Mouse (Mus musculus) MEL (cell line): ENCODE data around the gene Kcna7. TPM values are rescaled to one million over a fixed set of nuclear protein-coding genes. Genes with fewer than 3 reads are reported as not detected.
A peak's percentile ranks its signal among the peaks of the same experiment; 100 is the strongest.

Experiments
- DNase-seq: peaks from one replicate; pipeline ENCODE4 v3.0.0; 2011; ENCODE audit warnings: low read depth, low spot score
- H3K27ac ChIP-seq: 2 replicates; pipeline ENCODE4 v1.5.1; 2012; ENCODE audit warnings: low read depth, mild to moderate bottlenecking, control low read depth, low read length, moderate library complexity; ENCODE audit not compliant: control insufficient read depth
- H3K27me3 ChIP-seq, 2 experiments: fragments of 150-350 bp in 1 of 2; sonication (generic) in 1 of 2; 2 replicates each; pipeline ENCODE4 v1.6.1; 2012; ENCODE audit warnings: low read length in 2 of 2, mild to moderate bottlenecking in 2 of 2, improper control_type of control experiment in 1 of 2, moderate library complexity in 1 of 2; ENCODE audit not compliant: insufficient read depth in 2 of 2, control insufficient read depth in 1 of 2
- H3K36me3 ChIP-seq, 2 experiments: 2 replicates each; pipeline ENCODE4 v1.6.1; 2012 to 2014; ENCODE audit warnings: low read length in 2 of 2, improper control_type of control experiment in 1 of 2, inconsistent platforms in 1 of 2, mild to moderate bottlenecking in 1 of 2; ENCODE audit not compliant: insufficient read depth in 2 of 2, control insufficient read depth in 1 of 2
- H3K4me1 ChIP-seq, 2 experiments: fragments of 150-350 bp in 1 of 2; sonication (generic) in 1 of 2; 2 replicates each; pipeline ENCODE4 v1.6.1; 2012; ENCODE audit warnings: low read length in 2 of 2, improper control_type of control experiment in 1 of 2, mild to moderate bottlenecking in 1 of 2; ENCODE audit not compliant: insufficient read depth in 2 of 2, control insufficient read depth in 1 of 2
- H3K4me3 ChIP-seq, 2 experiments: fragments of 150-350 bp in 1 of 2; sonication (generic) in 1 of 2; 2 replicates each; pipeline ENCODE4 v1.5.1; 2012; ENCODE audit warnings: low read depth in 2 of 2, low read length in 2 of 2, mild to moderate bottlenecking in 2 of 2, moderate library complexity in 2 of 2, control low read depth in 1 of 2, improper control_type of control experiment in 1 of 2; ENCODE audit not compliant: control insufficient read depth in 1 of 2, insufficient read depth in 1 of 2
- H3K79me2 ChIP-seq: 2 replicates; pipeline ENCODE4 v1.6.1; 2012; ENCODE audit warnings: mild to moderate bottlenecking, low read length, moderate library complexity; ENCODE audit not compliant: control insufficient read depth, poor library complexity, insufficient read depth
- H3K9ac ChIP-seq: 2 replicates; pipeline ENCODE4 v1.6.1; 2012; ENCODE audit warnings: low read depth, mild to moderate bottlenecking, control low read depth, low read length, moderate library complexity; ENCODE audit not compliant: control insufficient read depth, poor library complexity, severe bottlenecking
- H3K9me3 ChIP-seq: fragments of 150-350 bp; sonication (generic); replicated peaks from 2 replicates; pipeline ENCODE4 v1.6.1; 2012; ENCODE audit warnings: mild to moderate bottlenecking, low read length, improper control_type of control experiment, moderate library complexity; ENCODE audit not compliant: insufficient read depth
- CHD2 ChIP-seq: IDR thresholded peaks from 2 replicates; pipeline ENCODE4 v1.6.1; 2011; ENCODE audit warnings: low read length, improper control_type of control experiment
- CTCF ChIP-seq, 3 experiments: IDR thresholded peaks in 2 of 3; conservative IDR thresholded peaks in 1 of 3; 2 replicates each; pipeline ENCODE4 v1.5.1; 2011 to 2012; ENCODE audit warnings: low read length in 3 of 3, low read depth in 2 of 3, mild to moderate bottlenecking in 2 of 3, improper control_type of control experiment in 1 of 3, inconsistent platforms in 1 of 3, mixed read lengths in 1 of 3, moderate library complexity in 1 of 3; ENCODE audit not compliant: control insufficient read depth in 1 of 3, insufficient read depth in 1 of 3, poor library complexity in 1 of 3, severe bottlenecking in 1 of 3
- E2F4 ChIP-seq: IDR thresholded peaks from 2 replicates; pipeline ENCODE4 v1.6.1; 2011; ENCODE audit warnings: low read depth, low read length, improper control_type of control experiment, borderline replicate concordance
- ELF1 ChIP-seq: IDR thresholded peaks from 2 replicates; pipeline ENCODE4 v1.6.1; 2014; ENCODE audit warnings: low read depth, mild to moderate bottlenecking, inconsistent platforms, low read length, improper control_type of control experiment, moderate library complexity
- EP300 ChIP-seq, 2 experiments: IDR thresholded peaks; 2 replicates each; pipeline ENCODE4 v1.6.1; 2011; ENCODE audit warnings: improper control_type of control experiment in 2 of 2, low read length in 2 of 2, low read depth in 1 of 2, mild to moderate bottlenecking in 1 of 2
- GABPA ChIP-seq: IDR thresholded peaks from 2 replicates; pipeline ENCODE4 v1.6.1; 2012; ENCODE audit warnings: low read depth, mild to moderate bottlenecking, inconsistent platforms, low read length, improper control_type of control experiment, moderate library complexity
- GATA1 ChIP-seq: IDR thresholded peaks from 2 replicates; pipeline ENCODE4 v1.6.1; 2011; ENCODE audit warnings: low read depth, low read length, improper control_type of control experiment
- JUND ChIP-seq: IDR thresholded peaks from 2 replicates; pipeline ENCODE4 v1.6.1; 2011; ENCODE audit warnings: low read depth, mild to moderate bottlenecking, improper control_type of control experiment, low read length
- MAFK ChIP-seq: IDR thresholded peaks from 2 replicates; pipeline ENCODE4 v1.6.1; 2011; ENCODE audit warnings: low read depth, mild to moderate bottlenecking, low read length, improper control_type of control experiment, borderline replicate concordance
- MAZ ChIP-seq: IDR thresholded peaks from 2 replicates; pipeline ENCODE4 v1.6.1; 2012; ENCODE audit warnings: low read depth, mild to moderate bottlenecking, inconsistent platforms, low read length, improper control_type of control experiment
- MXI1 ChIP-seq: IDR thresholded peaks from 2 replicates; pipeline ENCODE4 v1.6.1; 2011; ENCODE audit warnings: mild to moderate bottlenecking, low read depth, low read length, improper control_type of control experiment
- MYB ChIP-seq: IDR thresholded peaks from 2 replicates; pipeline ENCODE4 v1.6.1; 2011; ENCODE audit warnings: mild to moderate bottlenecking, low read depth, low read length, improper control_type of control experiment
- POLR2A ChIP-seq, 2 experiments: IDR thresholded peaks; 2 replicates each; pipeline ENCODE4 v1.6.1; 2011 to 2012; ENCODE audit warnings: low read length in 2 of 2, mild to moderate bottlenecking in 2 of 2, control low read depth in 1 of 2, improper control_type of control experiment in 1 of 2, low read depth in 1 of 2, moderate library complexity in 1 of 2; ENCODE audit not compliant: control insufficient read depth in 1 of 2, insufficient read depth in 1 of 2, poor library complexity in 1 of 2
- POLR2AphosphoS2 ChIP-seq: IDR thresholded peaks from 2 replicates; pipeline ENCODE4 v1.6.1; 2011; ENCODE audit warnings: low read length, improper control_type of control experiment
- RAD21 ChIP-seq: IDR thresholded peaks from 2 replicates; pipeline ENCODE4 v1.6.1; 2011; ENCODE audit warnings: mild to moderate bottlenecking, low read depth, low read length, improper control_type of control experiment
- RCOR1 ChIP-seq: IDR thresholded peaks from 2 replicates; pipeline ENCODE4 v1.6.1; 2012; ENCODE audit warnings: low read depth, mild to moderate bottlenecking, inconsistent platforms, low read length, improper control_type of control experiment
- SIN3A ChIP-seq: IDR thresholded peaks from 2 replicates; pipeline ENCODE4 v1.6.1; 2012; ENCODE audit warnings: low read length, improper control_type of control experiment, inconsistent platforms
- UBTF ChIP-seq: IDR thresholded peaks from 2 replicates; pipeline ENCODE4 v1.6.1; 2012; ENCODE audit warnings: low read depth, mild to moderate bottlenecking, inconsistent platforms, low read length, improper control_type of control experiment, moderate library complexity, borderline replicate concordance; ENCODE audit not compliant: insufficient read depth
- USF1 ChIP-seq: IDR thresholded peaks from 2 replicates; pipeline ENCODE4 v1.6.1; 2014; ENCODE audit warnings: low read depth, mild to moderate bottlenecking, inconsistent platforms, low read length, improper control_type of control experiment, moderate library complexity
- USF2 ChIP-seq, 2 experiments: IDR thresholded peaks; 2 replicates each; pipeline ENCODE4 v1.6.1; 2011 to 2012; ENCODE audit warnings: improper control_type of control experiment in 2 of 2, low read length in 2 of 2, borderline replicate concordance in 1 of 2, inconsistent platforms in 1 of 2, low read depth in 1 of 2, mild to moderate bottlenecking in 1 of 2; ENCODE audit not compliant: insufficient read depth in 1 of 2
- ZC3H11A ChIP-seq: IDR thresholded peaks from 2 replicates; pipeline ENCODE4 v1.6.1; 2012; ENCODE audit warnings: low read depth, mild to moderate bottlenecking, inconsistent platforms, low read length, improper control_type of control experiment
- ZKSCAN1 ChIP-seq: IDR thresholded peaks from 2 replicates; pipeline ENCODE4 v1.6.1; 2012; ENCODE audit warnings: low read depth, mild to moderate bottlenecking, inconsistent platforms, low read length, improper control_type of control experiment, moderate library complexity
- polyA plus RNA-seq, 2 experiments: library from polyadenylated mRNA; stranded (reverse) in 1 of 2; unstranded in 1 of 2; fragments of >175 nt in 1 of 2; fragments of >200 nt in 1 of 2; gene quantifications; 2 replicates each; pipeline versions ENCODE4 v1.2.1 to v1.2.4; 2012; ENCODE audit warnings: low replicate concordance in 2 of 2, low read depth in 1 of 2; ENCODE audit not compliant: insufficient read length in 2 of 2, insufficient read depth in 1 of 2, missing spikeins in 1 of 2
- total RNA-seq: library from RNA; depleted of rRNA; stranded (reverse); fragments of 300-350 nt; gene quantifications from 2 replicates; pipeline ENCODE4 v1.2.3, GENCODE M21; 2012

The Kcna7 gene
- total and polyA plus RNA-seq, 3 experiments = 0.06 TPM; not detected in 2

- TF ChIP-seq UBTF = no peak
These were observed 38.2 kb upstream of the Kcna7 start (continued) for GRCm38 (mm10) chr7:45367020-45367880.

- Histone ChIP-seq H3K9ac (peak overlapping the region; percentile 82), H3K27me3 (no peaks in the 10 kb centered on the region)
These were observed 37.3 kb upstream of the Kcna7 start for GRCm38 (mm10) chr7:45368178-45368577.

GRCm38 (mm10) chr7:45369022-45369745 lies 36.3 kb upstream of the Kcna7 start:
- TF ChIP-seq ZKSCAN1 = no peak
- TF ChIP-seq RCOR1 = no peak
- no peak for TF ChIP-seq USF2 (IDR thresholded peaks at IDR 0.05; ENCODE audit: borderline replicate concordance in 1 of 2, insufficient read depth in 1 of 2, low read depth in 1 of 2, low read length in 2 of 2)
- no peak for TF ChIP-seq MAZ
- no peak for TF ChIP-seq RAD21
- TF ChIP-seq MYB = no peak
- no peak for TF ChIP-seq E2F4
- TF ChIP-seq GABPA = no peak
- no peak for TF ChIP-seq GATA1
- no peak for TF ChIP-seq ELF1
- TF ChIP-seq POLR2A (IDR thresholded peaks at IDR 0.05; ENCODE audit: control insufficient read depth in 1 of 2, insufficient read depth in 1 of 2, low read depth in 1 of 2, low read length in 2 of 2, poor library complexity in 1 of 2) = no peak
- no peak for TF ChIP-seq JUND
- TF ChIP-seq MAFK = no peak
- TF ChIP-seq POLR2AphosphoS2 = no peak
- TF ChIP-seq USF1 = no peak
- TF ChIP-seq SIN3A = no peak
- TF ChIP-seq EP300 (IDR thresholded peaks at IDR 0.05; ENCODE audit: low read depth in 1 of 2, low read length in 2 of 2) = no peak
- no peak for TF ChIP-seq ZC3H11A
- TF ChIP-seq CHD2 = no peak
- H3K4me3 ChIP-seq = no peak overlapping the region
- H3K9ac ChIP-seq = no peak overlapping the region
- no peak overlapping the region for H3K27ac ChIP-seq
- H3K9me3 ChIP-seq = no peaks in the 10 kb centered on the region
- H3K36me3 ChIP-seq = peaks cover 5 to 7% of the 10 kb centered on the region in 2 experiments
- H3K27me3 ChIP-seq = no peaks in the 10 kb centered on the region
- no peak for DNase-seq
- peaks cover 0 to 22% of the 10 kb centered on the region in 2 experiments; a peak in 2 of 4 replicates for H3K4me1 ChIP-seq
- H3K79me2 ChIP-seq = no peaks in the 10 kb centered on the region; the same call in 1 of the 2 replicates

More at GRCm38 (mm10) chr7:45368178-45368577, 37.3 kb upstream of the Kcna7 start:
- Histone ChIP-seq H3K4me3 (no peak overlapping the region; a peak in 2 of 4 replicates), H3K4me1 (peaks cover 0 to 22% of the 10 kb centered on the region in 2 experiments; a peak in 2 of 4 replicates), H3K27ac (no peak overlapping the region), H3K36me3 (peaks cover 0 to 2% of the 10 kb centered on the region in 2 experiments; a peak in 2 of 4 replicates)
- no peak for DNase-seq
- no peak for TF ChIP-seq MYB
- no peak for TF ChIP-seq ZKSCAN1
- TF ChIP-seq JUND = no peak
- no peak for TF ChIP-seq CHD2
- TF ChIP-seq MAFK = no peak
- TF ChIP-seq CTCF (IDR thresholded peaks at IDR 0.05 in 2 of 3, conservative IDR thresholded peaks at IDR 0.05 in 1 of 3; ENCODE audit: control insufficient read depth in 1 of 3, insufficient read depth in 1 of 3, low read depth in 2 of 3, low read length in 3 of 3, poor library complexity in 1 of 3, severe bottlenecking in 1 of 3) = no peak
- no peak for TF ChIP-seq MXI1
- TF ChIP-seq EP300 (IDR thresholded peaks at IDR 0.05; ENCODE audit: low read depth in 1 of 2, low read length in 2 of 2) = no peak
- TF ChIP-seq, all 39 proteins: peak for 0
- Histone ChIP-seq H3K9me3 (no peaks in the 10 kb centered on the region), H3K79me2 (no peaks in the 10 kb centered on the region; the same call in 1 of the 2 replicates)
